Mouse (Mus musculus) lung, adult 2 months (tissue): ENCODE results near the gene Grin2b.

Source experiments
- CTCF ChIP-seq: fragments of 200-500 bp; IDR thresholded peaks from 2 replicates; pipeline ENCODE4 v1.5.1; 2011; ENCODE audit warnings: mild to moderate bottlenecking, low read length, control low read depth; ENCODE audit not compliant: insufficient read depth
- POLR2A ChIP-seq: fragments of 200-500 bp; IDR thresholded peaks from 2 replicates; pipeline ENCODE4 v1.6.1; 2011; ENCODE audit warnings: low read depth, mild to moderate bottlenecking, control low read depth, low read length, borderline replicate concordance; ENCODE audit errors: extremely low read depth

DNA sequence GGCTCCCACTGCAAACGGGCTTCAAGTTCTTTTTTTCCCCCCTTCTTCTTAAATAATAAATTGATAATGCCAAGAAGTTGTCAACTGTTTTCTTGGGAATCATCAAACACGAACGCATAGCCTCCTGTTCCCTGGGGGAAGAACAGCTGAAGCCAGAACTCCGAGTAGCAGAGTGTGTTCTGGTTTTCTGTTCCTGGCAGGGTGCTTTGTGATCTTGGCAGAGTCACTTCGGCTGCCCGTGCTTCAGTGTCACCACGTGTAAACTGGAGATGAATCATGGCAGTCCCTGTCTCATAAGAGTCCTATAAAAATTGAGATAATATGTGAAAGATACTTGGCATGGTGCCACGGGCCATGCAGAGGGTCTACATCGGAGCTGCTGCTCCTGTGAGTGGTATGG lies 485.4 kb downstream of the Grin2b start:
- TF ChIP-seq CTCF (no peak), POLR2A (no peak)
